Mouse (Mus musculus) hindbrain, embryonic 12.5 days (tissue): ENCODE measurements at regions not wholly inside any gene's neighbourhood (a gene's known extent, or its start where the extent isn't known, plus 50 kb on each side); places are given as distances from the start of the nearest gene placed in this dataset.
A peak's percentile ranks its signal among the peaks of the same experiment; 100 is the strongest.

Experiments
- ATAC-seq: fragments of 200-750 bp; cut with Nextera tagmentation; 2 replicates; pipeline ENCODE4 v1.8.0; 2017; ENCODE audit warnings: moderate TSS enrichment; ENCODE audit not compliant: low FRiP score
- H3K27ac ChIP-seq: fragments of 300-500 bp; sonication (generic); 2 replicates; pipeline ENCODE4 v1.5.1; 2016; ENCODE audit warnings: mild to moderate bottlenecking
- H3K27me3 ChIP-seq: fragments of 300-500 bp; sonication (generic); 2 replicates; pipeline ENCODE4 v1.6.1; 2016; ENCODE audit warnings: mild to moderate bottlenecking
- H3K36me3 ChIP-seq: fragments of 300-500 bp; sonication (generic); 2 replicates; pipeline ENCODE4 v1.6.1; 2016; ENCODE audit warnings: mild to moderate bottlenecking
- H3K4me1 ChIP-seq: fragments of 300-500 bp; sonication (generic); 2 replicates; pipeline ENCODE4 v1.6.1; 2016
- H3K4me2 ChIP-seq: fragments of 300-500 bp; sonication (generic); replicated peaks from 2 replicates; pipeline ENCODE4 v1.6.1; 2016; ENCODE audit warnings: mild to moderate bottlenecking
- H3K4me3 ChIP-seq: fragments of 300-500 bp; sonication (generic); 2 replicates; pipeline ENCODE4 v1.5.1; 2016; ENCODE audit warnings: mild to moderate bottlenecking
- H3K9ac ChIP-seq: fragments of 300-500 bp; sonication (generic); 2 replicates; pipeline ENCODE4 v1.6.1; 2016; ENCODE audit warnings: mild to moderate bottlenecking, moderate library complexity
- H3K9me3 ChIP-seq: fragments of 300-500 bp; sonication (generic); replicated peaks from 2 replicates; pipeline ENCODE4 v1.6.1; 2016; ENCODE audit warnings: mild to moderate bottlenecking
- WGBS: fragments of 180-500 bp; shearing (Covaris S2); methylation state at CpG from one replicate; pipeline ENCODE4 v1.1.7; 2016; 5-methylcytosine and 5-hydroxymethylcytosine counted together

- H3K27me3 ChIP-seq, result no peaks in the 10 kb centered on the region
- no peaks in the 10 kb centered on the region for H3K36me3 ChIP-seq
- no peaks in the 10 kb centered on the region for H3K9me3 ChIP-seq
- H3K4me1 ChIP-seq, result no peaks in the 10 kb centered on the region
- H3K4me3 ChIP-seq, result no peak overlapping the region
- WGBS, result 36% methylated on average over 4 of the region's 4 CpGs
- H3K27ac ChIP-seq, result peak overlapping the region; percentile 52
- no peak overlapping the region for H3K4me2 ChIP-seq
- ATAC-seq, result peak; percentile 94
- no peak overlapping the region for H3K9ac ChIP-seq
These were observed 1299.3 kb downstream of the Zfp704 start for GRCm38 (mm10) chr3:8310379-8311128.

DNA sequence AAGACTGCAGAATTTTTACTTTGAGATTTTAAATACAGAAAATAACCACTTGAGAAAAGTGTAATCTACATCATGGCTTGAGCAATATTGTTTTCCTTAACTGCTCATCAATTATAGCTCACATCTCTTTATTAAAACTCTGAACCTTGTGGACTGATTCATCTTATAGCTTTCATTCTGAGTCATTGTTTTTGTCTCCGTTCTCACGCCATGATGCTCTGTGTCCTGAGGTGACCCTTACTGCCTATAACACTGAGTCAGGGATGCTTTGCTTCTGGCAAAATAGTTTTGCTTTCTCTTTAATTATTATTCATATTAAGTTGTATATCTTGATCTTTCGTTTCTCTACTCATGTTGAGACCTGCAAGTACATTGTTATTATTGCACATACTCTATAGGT is 1302.6 kb downstream of the Zfp704 start:
- H3K27ac ChIP-seq, result no peak overlapping the region
- H3K4me3 ChIP-seq, result no peak overlapping the region
- no peaks in the 10 kb centered on the region for H3K9me3 ChIP-seq
- H3K36me3 ChIP-seq, result no peaks in the 10 kb centered on the region
- 79% methylated on average over 3 of the region's 3 CpGs for WGBS
- H3K27me3 ChIP-seq, result no peaks in the 10 kb centered on the region
- ATAC-seq, result no peak
- no peak overlapping the region for H3K9ac ChIP-seq
- H3K4me2 ChIP-seq, result no peak overlapping the region
- H3K4me1 ChIP-seq, result no peaks in the 10 kb centered on the region

- Histone ChIP-seq H3K36me3 (no peaks in the 10 kb centered on the region), H3K4me1 (no peaks in the 10 kb centered on the region), H3K4me3 (no peak overlapping the region), H3K27ac (no peak overlapping the region), H3K4me2 (no peak overlapping the region), H3K9ac (no peak overlapping the region), H3K27me3 (no peaks in the 10 kb centered on the region), H3K9me3 (no peaks in the 10 kb centered on the region)
- ATAC-seq, result no peak
These were observed 1305.1 kb downstream of the Zfp704 start for GRCm38 (mm10) chr3:8304784-8305183.

DNA sequence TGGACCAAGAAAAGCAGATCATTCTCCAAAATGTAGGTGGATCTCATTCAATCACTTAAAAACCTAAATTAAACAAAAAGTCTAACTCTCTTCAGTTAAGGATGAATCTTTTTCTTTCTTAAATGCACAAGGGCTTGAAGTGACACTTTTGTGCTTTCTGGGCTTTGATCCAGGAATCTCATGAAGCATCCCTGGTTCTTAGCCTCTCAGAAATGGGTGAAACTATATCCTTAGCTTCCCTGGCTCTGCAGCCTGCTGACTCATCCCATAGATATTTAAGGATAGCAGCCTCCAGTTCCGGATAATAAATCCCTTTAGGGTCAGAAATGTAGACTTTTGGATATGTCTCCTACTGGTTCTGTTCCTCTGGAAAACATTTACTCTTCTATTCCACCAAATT is 1316.8 kb downstream of the Zfp704 start:
- Histone ChIP-seq H3K9ac (no peak overlapping the region), H3K27me3 (no peaks in the 10 kb centered on the region), H3K4me2 (no peak overlapping the region), H3K9me3 (no peaks in the 10 kb centered on the region), H3K4me1 (no peaks in the 10 kb centered on the region), H3K4me3 (no peak overlapping the region), H3K36me3 (no peaks in the 10 kb centered on the region), H3K27ac (no peak overlapping the region)
- 85% methylated on average over 1 of the region's 1 CpGs for WGBS
- ATAC-seq, result no peak

GRCm38 (mm10) chr3:8289558-8289957 is 1320.3 kb downstream of the Zfp704 start:
- Histone ChIP-seq H3K9me3 (no peaks in the 10 kb centered on the region), H3K27me3 (no peaks in the 10 kb centered on the region), H3K9ac (no peak overlapping the region), H3K4me3 (no peak overlapping the region), H3K36me3 (no peaks in the 10 kb centered on the region), H3K4me1 (no peaks in the 10 kb centered on the region), H3K27ac (no peak overlapping the region), H3K4me2 (no peak overlapping the region)
- no peak for ATAC-seq
- WGBS, result 85% methylated on average over 2 of the region's 2 CpGs

DNA sequence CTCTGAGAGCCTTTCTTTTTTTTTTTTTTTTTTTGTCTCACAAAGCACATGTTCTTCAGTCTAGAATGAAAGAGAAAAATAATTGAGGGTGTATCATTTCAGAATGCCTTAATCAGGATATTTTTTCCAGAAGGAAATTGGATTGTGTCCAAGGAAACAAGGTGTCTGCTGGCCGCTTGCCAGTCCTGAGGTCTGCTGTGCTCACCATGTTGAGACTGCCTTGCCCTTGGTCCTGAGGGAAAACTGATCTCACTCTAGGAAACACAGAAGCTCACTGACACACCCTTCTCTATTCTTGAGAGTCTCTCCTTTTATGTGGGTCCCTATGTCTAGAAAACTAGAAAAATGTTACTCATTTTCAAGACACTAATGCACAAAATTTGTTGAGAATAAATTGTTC is 1321.4 kb downstream of the Zfp704 start:
- Histone ChIP-seq H3K4me3 (no peak overlapping the region), H3K27me3 (no peaks in the 10 kb centered on the region), H3K9ac (no peak overlapping the region), H3K4me2 (no peak overlapping the region), H3K36me3 (no peaks in the 10 kb centered on the region), H3K27ac (no peak overlapping the region), H3K4me1 (no peaks in the 10 kb centered on the region), H3K9me3 (no peaks in the 10 kb centered on the region)
- WGBS, result 71% methylated on average over 1 of the region's 1 CpGs
- ATAC-seq, result no peak

DNA sequence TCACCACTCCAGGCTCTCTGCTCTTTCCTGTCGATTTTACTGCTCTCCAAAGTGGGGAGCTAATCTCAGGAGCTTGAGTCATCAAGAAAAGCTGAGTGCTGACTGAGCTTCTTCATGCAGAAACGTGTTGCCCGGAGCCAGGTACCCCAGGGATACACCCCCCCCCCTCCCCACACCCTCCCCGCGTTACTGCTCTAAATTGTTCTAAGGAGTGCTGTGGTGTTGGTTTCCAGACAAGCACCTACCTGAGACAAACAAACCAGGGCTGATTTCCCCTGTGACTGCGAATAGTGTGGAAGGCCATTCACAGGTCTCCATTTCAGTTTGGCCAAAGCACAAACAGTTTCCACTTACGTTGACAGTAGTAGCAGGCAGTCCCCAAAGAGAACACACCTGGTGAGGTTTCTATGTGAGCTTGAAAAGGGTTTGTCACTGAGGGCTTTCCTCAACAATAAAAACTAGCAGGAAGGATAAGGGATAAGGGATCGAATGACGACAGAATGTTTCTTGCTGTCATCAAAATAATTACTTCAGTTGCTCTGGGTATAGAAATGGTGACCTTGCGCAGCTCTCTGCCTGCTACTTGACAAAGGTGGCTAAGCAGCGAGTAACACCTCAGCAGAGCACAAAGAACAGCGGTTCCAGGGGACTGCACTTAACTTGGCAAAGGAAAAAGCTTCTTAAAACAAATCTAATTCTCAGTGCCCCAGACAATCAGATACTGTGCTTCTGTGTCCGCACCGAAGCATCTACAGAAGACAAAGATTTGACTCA is 1325.0 kb downstream of the Zfp704 start:
- Histone ChIP-seq H3K9ac (no peak overlapping the region), H3K36me3 (no peaks in the 10 kb centered on the region), H3K9me3 (no peaks in the 10 kb centered on the region), H3K4me1 (no peaks in the 10 kb centered on the region), H3K4me2 (no peak overlapping the region), H3K27ac (no peak overlapping the region), H3K4me3 (no peak overlapping the region), H3K27me3 (no peaks in the 10 kb centered on the region)
- 64% methylated on average over 14 of the region's 14 CpGs for WGBS
- ATAC-seq, result no peak

DNA sequence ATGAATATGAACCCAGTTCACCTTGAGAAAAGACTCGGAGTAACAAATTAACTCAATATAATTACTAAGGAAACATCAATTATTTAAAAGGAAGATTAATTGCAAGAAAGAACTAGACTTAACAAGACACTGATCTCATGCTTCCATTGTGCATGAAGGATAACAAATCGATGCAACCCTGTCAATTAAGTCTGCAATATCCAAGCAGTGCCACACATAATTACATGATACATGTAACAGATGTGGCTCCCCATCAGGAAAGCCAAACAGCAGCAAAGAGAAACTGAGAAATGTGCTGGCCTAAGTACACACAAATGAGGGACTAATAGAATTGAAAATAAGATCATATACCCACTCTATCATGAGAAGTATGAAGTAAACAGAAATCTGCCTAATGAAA is 1327.5 kb downstream of the Zfp704 start:
- peak; percentile 90 for ATAC-seq
- no peaks in the 10 kb centered on the region for H3K4me1 ChIP-seq

DNA sequence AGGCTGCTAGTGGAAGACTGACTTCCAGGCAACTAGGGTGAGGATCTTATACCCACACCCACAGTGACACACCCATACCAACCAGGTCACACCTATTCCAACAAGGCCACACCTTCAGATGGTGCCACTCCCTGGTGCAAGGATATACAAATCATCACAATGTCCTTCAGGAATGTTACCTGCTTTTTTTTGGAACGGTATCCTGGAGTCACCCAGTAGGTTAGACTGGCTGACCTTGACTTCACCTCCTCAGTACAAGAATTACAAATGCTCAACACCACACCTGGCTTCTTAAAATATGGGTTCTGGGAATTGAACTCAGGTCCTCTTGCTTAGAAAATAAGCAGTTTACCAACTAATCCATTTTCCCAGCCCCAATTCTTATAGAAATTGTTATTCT is 1333.2 kb downstream of the Zfp704 start:
- Histone ChIP-seq H3K4me2 (no peak overlapping the region), H3K4me3 (no peak overlapping the region), H3K4me1 (no peaks in the 10 kb centered on the region), H3K9ac (no peak overlapping the region), H3K9me3 (no peaks in the 10 kb centered on the region), H3K36me3 (no peaks in the 10 kb centered on the region), H3K27me3 (no peaks in the 10 kb centered on the region), H3K27ac (no peak overlapping the region)
- ATAC-seq, result no peak
- 74% methylated on average over 1 of the region's 1 CpGs for WGBS

More for the DNA sequence above, 1327.5 kb downstream of the Zfp704 start:
- H3K9me3 ChIP-seq, result no peaks in the 10 kb centered on the region
- no peak overlapping the region for H3K4me2 ChIP-seq
- H3K4me3 ChIP-seq, result no peak overlapping the region
- 54% methylated on average over 2 of the region's 2 CpGs for WGBS
- H3K9ac ChIP-seq, result no peak overlapping the region
- H3K27me3 ChIP-seq, result no peaks in the 10 kb centered on the region
- H3K27ac ChIP-seq, result no peak overlapping the region
- H3K36me3 ChIP-seq, result no peaks in the 10 kb centered on the region

DNA sequence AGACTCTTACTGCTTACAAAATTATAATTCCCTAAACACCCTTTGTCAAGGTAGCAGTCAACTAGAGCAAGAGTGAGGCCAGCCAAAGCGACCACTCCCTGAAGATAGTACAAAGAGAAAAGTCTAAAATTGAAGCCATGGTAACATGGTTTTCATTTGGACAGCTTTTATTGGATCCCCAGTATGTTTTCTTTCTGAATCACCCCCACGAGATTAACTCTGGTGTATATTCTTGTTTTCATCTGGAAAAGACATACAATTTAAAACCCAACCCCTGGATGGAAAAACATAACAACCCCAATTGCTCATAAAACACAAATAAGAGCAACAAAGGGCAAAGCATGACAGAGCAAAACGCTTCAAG is 1339.0 kb downstream of the Zfp704 start:
- ATAC-seq, result no peak
- 79% methylated on average over 3 of the region's 3 CpGs for WGBS
- H3K4me1 ChIP-seq, result no peaks in the 10 kb centered on the region
- H3K4me2 ChIP-seq, result no peak overlapping the region
- no peaks in the 10 kb centered on the region for H3K9me3 ChIP-seq
- H3K4me3 ChIP-seq, result no peak overlapping the region
- H3K27ac ChIP-seq, result no peak overlapping the region
- no peak overlapping the region for H3K9ac ChIP-seq
- no peaks in the 10 kb centered on the region for H3K27me3 ChIP-seq
- no peaks in the 10 kb centered on the region for H3K36me3 ChIP-seq

GRCm38 (mm10) chr3:8270009-8270934 is 1339.6 kb downstream of the Zfp704 start:
- Histone ChIP-seq H3K9ac (no peak overlapping the region), H3K4me3 (no peak overlapping the region), H3K36me3 (no peaks in the 10 kb centered on the region), H3K4me2 (no peak overlapping the region), H3K27ac (no peak overlapping the region), H3K4me1 (no peaks in the 10 kb centered on the region), H3K27me3 (no peaks in the 10 kb centered on the region), H3K9me3 (no peaks in the 10 kb centered on the region)
- 35% methylated on average over 1 of the region's 1 CpGs for WGBS
- no peak for ATAC-seq

- Histone ChIP-seq H3K36me3 (no peaks in the 10 kb centered on the region), H3K4me3 (no peak overlapping the region), H3K27me3 (no peaks in the 10 kb centered on the region), H3K4me2 (no peak overlapping the region), H3K9ac (no peak overlapping the region), H3K9me3 (no peaks in the 10 kb centered on the region), H3K4me1 (no peaks in the 10 kb centered on the region), H3K27ac (no peak overlapping the region)
- ATAC-seq, result no peak
- WGBS, result 79% methylated on average over 3 of the region's 3 CpGs
These were observed 1344.1 kb downstream of the Zfp704 start for GRCm38 (mm10) chr3:8265783-8266182.
